Mouse (Mus musculus) kidney, adult 18-20 months (tissue): ENCODE data around the gene Arhgdia.
"Not testable (repeated sequence)": the region's sequence is repeated elsewhere in the genome, so short reads cannot be mapped to it uniquely, and the experiment has no call there.

Experiments
- DNase-seq: peaks from one replicate; pipeline ENCODE4 v3.0.0; 2021

The Arhgdia gene

GRCm38 (mm10) chr11:120612763-120613162, 31.3 kb upstream of the Arhgdia start:
- DNase-seq: peak; percentile 80

DNA sequence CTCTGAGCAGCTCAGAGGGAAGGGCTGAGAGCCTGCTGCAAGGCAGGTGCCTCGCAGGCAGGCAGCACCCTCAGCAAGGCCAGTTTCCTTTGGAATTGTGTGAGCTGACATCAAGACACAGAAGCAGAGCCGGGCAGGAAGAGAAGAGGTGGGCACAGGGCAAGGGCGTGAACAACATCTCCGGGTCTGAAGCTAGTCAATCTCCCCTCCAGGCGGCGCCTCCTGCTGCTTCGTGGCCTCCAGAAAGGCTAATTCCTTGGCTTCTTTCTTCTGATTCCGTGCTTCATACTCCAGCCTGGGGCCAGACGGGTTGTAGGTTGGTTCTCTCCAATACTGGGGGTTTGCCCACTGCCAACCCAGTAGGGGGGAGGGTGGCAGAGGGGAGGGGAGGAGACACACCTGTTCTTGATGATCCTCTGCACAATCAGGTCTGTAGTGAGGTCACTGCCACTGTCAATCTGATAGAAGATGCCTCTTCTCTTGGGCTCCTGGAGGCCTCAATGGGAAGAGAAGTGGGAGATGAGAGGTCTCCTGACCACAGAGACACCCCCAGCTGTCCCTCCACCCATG, 29.1 kb upstream of the Arhgdia start:
- no peak for DNase-seq

- DNase-seq: peak; percentile 48
Measured at GRCm38 (mm10) chr11:120609250-120609649, 27.8 kb upstream of the Arhgdia start.

DNA sequence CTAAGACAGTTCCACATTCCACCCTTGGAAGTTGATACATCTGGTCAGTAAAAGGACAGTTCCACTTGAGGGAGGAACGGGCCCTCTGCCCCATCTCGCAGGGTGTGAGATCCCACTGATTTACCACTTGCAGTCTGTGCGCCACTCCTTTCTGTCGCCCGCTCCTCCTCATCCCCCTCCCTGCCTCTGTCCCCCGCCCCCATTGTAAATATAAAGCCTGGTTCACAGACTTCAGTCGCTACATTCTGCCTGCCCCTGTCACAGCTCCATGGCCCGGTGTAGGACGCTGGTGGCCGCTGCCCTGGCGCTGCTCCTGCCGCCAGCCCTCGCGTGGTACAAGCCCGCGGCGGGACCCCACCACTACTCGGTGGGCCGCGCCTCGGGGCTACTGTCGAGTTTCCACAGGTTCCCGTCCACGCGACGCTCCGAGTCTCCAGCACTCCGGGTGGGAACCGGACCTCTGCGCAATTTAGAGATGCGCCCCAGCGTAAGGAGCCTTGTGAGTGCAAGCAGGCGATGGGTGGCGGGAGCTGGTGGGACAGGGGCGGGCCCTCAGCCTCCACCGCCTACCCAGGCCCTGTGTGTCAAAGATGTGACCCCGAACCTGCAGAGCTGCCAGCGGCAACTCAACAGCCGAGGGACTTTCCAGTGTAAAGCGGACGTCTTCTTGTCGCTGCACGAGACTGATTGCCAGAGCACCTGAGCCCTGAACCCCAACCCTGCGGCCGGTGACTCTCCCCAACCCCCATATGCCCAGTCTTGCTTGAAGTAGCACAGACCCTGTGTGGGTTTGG, 27.0 kb upstream of the Arhgdia start, which contains the start of gene Npb:
Npb (plus strand) TSS at position 237 of the 794 bp plus-strand sequence.
- DNase-seq: no peak

DNA sequence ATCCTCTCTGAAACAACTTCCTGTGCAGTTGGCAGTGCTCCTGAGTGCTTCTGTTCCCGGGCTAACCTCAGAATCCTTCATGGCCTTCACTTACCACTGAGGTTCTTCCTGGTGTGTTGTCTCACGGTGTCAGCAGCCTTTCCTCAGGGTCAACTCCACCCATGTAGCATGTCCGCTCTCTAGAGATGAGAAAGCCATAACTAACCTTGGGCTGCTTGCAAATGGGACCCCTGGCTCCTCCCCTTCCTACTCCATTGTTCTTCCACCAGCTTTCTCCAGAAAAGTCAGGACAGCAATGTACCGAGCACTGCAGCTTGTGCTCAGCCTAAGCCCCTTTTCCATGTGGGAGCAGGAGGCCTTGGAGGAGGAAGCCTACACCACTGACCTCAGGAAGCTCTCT, 25.3 kb upstream of the Arhgdia start:
- no peak for DNase-seq

DNA sequence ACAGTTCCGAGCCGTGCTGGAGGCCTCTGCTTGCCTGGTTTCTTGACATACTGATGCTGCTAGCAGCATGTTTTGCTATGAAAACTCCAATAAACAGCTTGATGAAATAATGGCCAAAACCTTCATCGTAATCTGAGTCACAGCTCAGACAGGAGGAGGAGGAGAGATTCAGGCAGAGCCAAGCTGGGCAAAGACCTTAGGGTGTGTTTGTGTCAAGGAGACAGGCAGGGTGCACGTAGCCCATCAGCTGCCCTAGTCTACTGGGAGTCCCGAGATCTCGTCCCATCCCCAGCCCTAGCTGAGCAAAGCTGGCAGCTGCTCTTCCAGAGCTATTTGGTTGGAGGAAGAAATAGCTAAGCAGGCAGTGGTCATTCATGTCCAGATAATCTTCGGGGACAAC, 24.2 kb upstream of the Arhgdia start:
- no peak for DNase-seq

DNA sequence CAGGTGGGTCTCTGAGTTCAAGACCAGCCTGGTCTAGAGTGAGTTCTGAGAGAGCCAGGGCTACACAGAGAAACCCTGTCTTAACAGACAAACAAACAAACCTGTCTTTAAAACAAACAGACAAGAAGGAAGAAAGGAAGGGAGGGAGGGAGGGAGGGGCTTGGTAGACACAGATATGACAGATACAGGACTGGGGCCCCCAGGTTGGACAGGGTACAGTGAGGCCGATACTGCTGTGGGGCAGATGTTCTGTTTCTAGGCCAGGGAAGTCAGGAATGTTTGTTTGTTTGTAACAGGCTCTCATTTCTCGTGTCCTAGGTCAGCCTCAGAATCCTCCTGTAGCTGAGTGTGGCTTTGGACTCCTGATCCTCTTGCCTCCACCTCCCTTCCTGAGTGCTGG, 22.1 kb upstream of the Arhgdia start:
- no peak for DNase-seq

- no peak for DNase-seq
Measured at GRCm38 (mm10) chr11:120600716-120601115, 19.3 kb upstream of the Arhgdia start.

- DNase-seq: no peak
Measured at GRCm38 (mm10) chr11:120598990-120599549, 17.6 kb upstream of the Arhgdia start.

DNA sequence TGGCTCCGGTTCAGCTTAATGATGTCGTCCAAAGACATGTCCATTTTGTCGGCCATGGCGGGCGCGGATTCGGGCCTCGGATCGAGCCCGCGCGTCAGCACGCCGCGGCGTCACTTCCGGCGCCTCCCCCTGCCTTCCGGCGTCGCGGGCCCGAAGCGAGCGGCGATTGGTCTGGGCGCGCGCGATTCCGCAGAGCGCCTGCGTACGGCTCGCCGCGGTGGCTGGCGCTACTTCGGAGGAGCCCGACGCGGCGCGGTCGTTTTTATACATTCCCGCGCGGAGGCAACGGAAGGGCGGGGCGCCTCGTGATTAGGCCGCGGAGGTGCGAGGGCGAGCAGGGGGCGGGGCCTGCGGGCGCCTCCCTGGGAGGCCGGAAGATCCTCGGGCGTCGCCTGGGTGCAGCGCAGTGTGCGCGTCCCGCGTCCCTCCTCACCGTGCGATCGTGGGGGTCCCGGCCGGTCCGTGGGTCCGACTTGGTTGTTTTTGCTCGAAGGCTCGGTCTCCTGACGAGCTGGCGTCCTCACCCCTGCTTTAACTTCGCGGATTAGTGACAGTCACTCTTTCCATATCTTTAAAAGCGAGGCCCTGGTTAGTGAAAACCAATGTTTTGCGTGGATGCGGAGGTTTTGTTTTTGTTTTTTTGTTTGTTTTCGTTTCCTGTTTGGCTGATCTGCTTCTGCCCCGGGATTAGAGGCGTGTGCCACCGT, 17.0 kb upstream of the Arhgdia start, which contains the start of the genes Alyref and Anapc11:
Alyref (minus strand) TSS at position 83 of the 707 bp plus-strand sequence.
Anapc11 (plus strand) TSS at position 139 of the 707 bp plus-strand sequence.
- peak; percentile 93 for DNase-seq

- DNase-seq: peak; percentile 40
Measured at GRCm38 (mm10) chr11:120597240-120598235, 16.1 kb upstream of the Arhgdia start.

DNA sequence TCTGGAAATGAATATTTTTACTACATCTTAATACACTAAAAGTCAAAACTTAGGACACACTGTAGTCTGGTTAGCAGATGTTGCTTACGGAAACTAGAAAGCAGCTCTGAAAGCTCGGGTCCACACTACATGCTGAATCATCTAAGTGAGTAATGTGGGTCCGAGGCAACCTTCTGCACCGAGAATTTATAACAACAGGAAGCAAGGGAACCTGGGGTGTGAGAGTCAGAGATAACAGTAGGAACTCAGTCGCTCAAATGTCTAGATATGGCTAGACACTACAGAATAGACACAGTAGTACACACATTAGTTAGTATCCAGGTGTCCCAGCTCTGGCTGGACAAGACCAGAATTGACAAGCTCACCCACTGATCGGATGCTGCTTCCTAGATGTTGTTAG, 7.1 kb upstream of the Arhgdia start:
- no peak for DNase-seq

DNA sequence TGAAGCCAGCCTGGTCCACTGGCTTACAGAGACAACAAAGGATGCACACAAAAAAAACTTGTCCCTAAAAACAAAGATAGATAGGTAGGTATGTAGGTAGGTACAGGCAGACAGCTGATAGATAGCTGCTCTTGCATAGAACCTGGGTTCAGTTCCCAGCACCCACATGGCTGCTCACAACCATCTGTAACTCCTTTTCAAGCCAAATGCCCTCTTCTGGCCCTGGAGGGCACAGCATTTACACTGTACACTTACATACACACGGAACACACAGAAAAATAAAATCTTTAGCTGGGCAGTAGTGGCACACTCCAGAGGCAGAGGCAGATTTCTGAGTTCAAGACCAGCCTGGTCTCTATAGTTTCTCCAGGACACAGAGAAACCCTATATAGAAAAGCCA, 2.5 kb upstream of the Arhgdia start:
- DNase-seq: no peak

- DNase-seq: not testable (repeated sequence)
Measured at GRCm38 (mm10) chr11:120582982-120583293, 1.5 kb upstream of the Arhgdia start.

DNA sequence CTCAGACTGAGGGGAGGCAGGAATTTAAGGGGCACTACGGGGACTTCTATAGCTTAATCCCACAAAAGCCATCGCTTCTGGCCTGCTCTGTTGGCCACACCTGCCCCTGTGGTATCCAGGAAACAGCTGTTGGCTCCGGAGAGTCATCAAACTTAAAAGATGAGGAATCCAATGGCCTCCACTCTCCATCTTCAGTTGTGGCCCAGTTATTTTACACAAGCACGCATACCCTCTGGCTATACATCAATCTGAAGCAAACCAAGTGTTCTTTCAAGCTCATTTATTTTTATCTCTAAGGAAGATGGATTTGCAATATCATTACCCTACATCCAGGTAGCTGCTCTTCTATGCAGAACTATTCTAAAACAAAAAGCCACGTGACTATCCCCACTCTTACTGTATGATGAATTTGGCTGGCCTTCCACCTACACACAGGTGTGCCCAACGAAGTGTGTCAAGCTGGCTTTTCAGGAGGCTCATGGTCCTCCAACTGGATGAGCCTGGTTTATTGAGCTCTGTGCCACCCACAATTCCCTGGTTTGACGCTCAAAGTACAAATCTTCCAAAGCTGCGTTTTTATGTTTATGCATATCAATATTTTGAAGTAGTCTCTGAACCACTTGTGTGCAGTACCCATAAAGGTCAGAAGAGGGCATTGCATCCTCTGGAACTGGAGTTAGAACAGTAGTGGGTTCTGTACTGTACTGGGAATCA, 1.0 kb upstream of the Arhgdia start:
- DNase-seq: peak; percentile 46

DNA sequence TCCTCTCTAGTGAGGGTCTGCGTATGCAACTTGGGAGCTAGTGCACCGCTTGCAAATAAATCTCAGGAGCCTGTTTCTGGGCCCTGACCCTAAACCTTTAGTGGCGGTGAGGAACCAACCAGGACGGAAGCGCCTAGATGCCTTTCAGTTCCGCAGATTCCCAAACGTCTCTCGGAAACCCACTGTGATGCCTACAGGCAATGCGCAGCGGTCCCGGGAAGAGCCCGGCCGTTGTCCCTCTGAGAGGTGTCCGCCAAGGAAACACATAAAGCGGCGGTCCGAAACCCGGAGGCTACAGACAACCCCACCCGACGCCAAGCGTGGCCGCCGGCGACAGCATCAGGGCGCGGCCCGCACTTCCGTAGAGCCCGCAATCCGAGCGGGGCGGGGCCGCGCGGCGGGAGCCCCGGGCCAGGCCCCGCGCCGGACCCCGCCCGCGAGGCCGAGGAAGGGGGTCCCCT, 523 bp downstream of the Arhgdia start:
- peak; percentile 52 for DNase-seq

DNA sequence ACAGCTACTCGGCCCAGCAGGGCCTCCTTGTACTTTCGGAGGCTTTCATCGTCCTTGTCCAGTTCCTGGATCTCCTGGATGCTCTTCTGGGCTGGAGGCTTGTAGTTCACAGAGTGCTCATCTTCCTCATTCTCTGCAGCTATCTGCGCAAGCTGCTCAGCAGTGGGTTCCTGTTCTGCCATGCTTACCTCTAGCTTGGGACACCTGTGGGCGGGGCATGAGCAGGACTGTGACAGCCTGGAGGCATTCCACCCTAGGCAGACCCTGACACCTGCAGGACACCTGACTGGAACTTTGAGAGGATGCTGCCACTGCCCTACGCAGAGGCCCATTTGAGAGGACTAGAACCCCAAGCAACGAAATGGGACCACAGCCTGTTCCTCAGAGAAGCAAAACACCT, 1.2 kb downstream of the Arhgdia start:
- peak; percentile 48 for DNase-seq

- DNase-seq: peak; percentile 76
Measured at GRCm38 (mm10) chr11:120579316-120580107, 1.9 kb downstream of the Arhgdia start.

- DNase-seq: peak; percentile 28
Measured at GRCm38 (mm10) chr11:120578694-120579243, 2.7 kb downstream of the Arhgdia start.

GRCm38 (mm10) chr11:120578024-120578693, 3.3 kb downstream of the Arhgdia start:
- DNase-seq: peak; percentile 65
